Mouse (Mus musculus): ENCODE measurements around the gene Neurod4. TPM values are rescaled to one million over a fixed set of nuclear protein-coding genes. Genes with fewer than 3 reads are reported as not detected.
"Not testable (repeated sequence)": the region's sequence is repeated elsewhere in the genome, so short reads cannot be mapped to it uniquely, and the experiment has no call there.

The Neurod4 gene
- total RNA-seq (2017) = 0.68 TPM in 1 of 3 replicates, not detected in the others

GRCm38 (mm10) chr10:130280066-130280465, at the start of gene Neurod4:
Neurod4 (minus strand) TSS chr10:130280240.
- peak; percentile 47 for ATAC-seq (replicated peaks; ENCODE audit: insufficient number of reproducible peaks, low FRiP score, low TSS enrichment, poor library complexity, severe bottlenecking)

DNA sequence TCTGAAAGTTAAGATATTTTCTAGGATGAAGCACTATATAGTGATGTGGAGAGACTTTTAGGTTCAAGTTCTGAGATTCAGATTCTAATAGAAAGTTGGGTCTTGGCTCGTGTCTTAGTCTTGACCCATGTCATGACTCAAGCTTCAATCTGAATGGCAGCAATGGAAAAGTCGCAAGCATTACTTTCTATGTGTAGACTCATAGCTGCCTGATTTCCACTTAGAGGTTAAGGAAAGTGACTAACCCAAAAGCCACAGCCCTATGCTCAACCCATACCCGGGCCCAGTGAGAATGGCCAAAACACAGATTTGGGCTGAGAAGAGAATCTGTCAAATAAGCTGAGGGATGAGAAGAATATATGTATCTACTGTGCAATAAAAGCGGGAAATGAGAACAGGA, 44.2 kb upstream of the Neurod4 start:
- ATAC-seq (replicated peaks; ENCODE audit: insufficient number of reproducible peaks, low FRiP score, low TSS enrichment, poor library complexity, severe bottlenecking) = 0 out of 2 replicates have a peak, but pooled peaks have one; percentile 24

- ATAC-seq (replicated peaks; ENCODE audit: insufficient number of reproducible peaks, low FRiP score, low TSS enrichment, poor library complexity, severe bottlenecking) = peak; percentile 94
Measured at GRCm38 (mm10) chr10:130322637-130323036, 42.6 kb upstream of the Neurod4 start, which contains the start of gene Tespa1. Tespa1 (plus strand) TSS chr10:130322870.

GRCm38 (mm10) chr10:130322062-130322461, 42.0 kb upstream of the Neurod4 start:
- ATAC-seq (replicated peaks; ENCODE audit: insufficient number of reproducible peaks, low FRiP score, low TSS enrichment, poor library complexity, severe bottlenecking) = no peak

- ATAC-seq (replicated peaks; ENCODE audit: insufficient number of reproducible peaks, low FRiP score, low TSS enrichment, poor library complexity, severe bottlenecking) = no peak
Measured at GRCm38 (mm10) chr10:130320715-130321114, 40.7 kb upstream of the Neurod4 start.

DNA sequence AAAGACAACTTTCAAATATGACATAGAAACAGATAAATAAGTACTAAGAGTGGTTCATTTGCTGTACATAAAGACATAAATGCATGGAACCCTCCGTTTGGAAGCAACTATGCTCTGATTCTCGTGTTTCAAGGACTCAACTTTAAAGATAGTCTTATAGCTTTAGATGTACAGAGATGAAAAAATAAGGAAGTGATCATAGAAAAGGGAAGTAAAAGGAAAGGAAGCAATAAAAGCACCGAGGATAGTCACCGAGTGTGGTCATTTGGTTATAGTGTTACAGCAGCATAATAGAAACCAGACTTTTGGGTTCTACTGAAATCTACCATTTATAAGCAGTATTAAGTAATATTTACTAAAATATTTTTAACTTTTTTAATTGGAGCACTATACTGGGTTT, 38.7 kb upstream of the Neurod4 start:
- ATAC-seq (replicated peaks; ENCODE audit: insufficient number of reproducible peaks, low FRiP score, low TSS enrichment, poor library complexity, severe bottlenecking) = peak; percentile 88

- no peak for ATAC-seq (replicated peaks; ENCODE audit: insufficient number of reproducible peaks, low FRiP score, low TSS enrichment, poor library complexity, severe bottlenecking)
Measured at GRCm38 (mm10) chr10:130315846-130316245, 35.8 kb upstream of the Neurod4 start.

GRCm38 (mm10) chr10:130314110-130314829, 34.2 kb upstream of the Neurod4 start:
- peak; percentile 64 for ATAC-seq (replicated peaks; ENCODE audit: insufficient number of reproducible peaks, low FRiP score, low TSS enrichment, poor library complexity, severe bottlenecking)

DNA sequence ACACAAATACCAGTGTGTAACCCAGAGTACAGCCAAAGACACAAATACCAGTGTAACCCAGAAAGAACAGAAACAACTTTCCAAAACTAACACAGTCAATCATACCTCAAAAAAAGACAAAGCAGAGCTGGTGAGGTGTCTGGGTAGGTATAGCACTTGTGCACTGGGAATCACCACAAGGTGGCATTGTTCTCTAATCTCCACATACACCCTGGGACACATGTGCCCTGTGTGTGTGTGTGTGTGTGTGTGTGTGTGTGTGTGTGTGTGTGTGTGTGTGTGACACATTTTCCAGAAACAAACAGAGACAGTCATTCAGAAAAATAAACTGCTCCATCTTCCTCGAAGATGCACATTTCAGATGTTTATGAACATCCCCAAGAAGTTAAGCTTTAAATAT, 33.5 kb upstream of the Neurod4 start:
- ATAC-seq (replicated peaks; ENCODE audit: insufficient number of reproducible peaks, low FRiP score, low TSS enrichment, poor library complexity, severe bottlenecking) = peak; percentile 83

GRCm38 (mm10) chr10:130311534-130312227, 31.6 kb upstream of the Neurod4 start:
- ATAC-seq (replicated peaks; ENCODE audit: insufficient number of reproducible peaks, low FRiP score, low TSS enrichment, poor library complexity, severe bottlenecking) = no peak

DNA sequence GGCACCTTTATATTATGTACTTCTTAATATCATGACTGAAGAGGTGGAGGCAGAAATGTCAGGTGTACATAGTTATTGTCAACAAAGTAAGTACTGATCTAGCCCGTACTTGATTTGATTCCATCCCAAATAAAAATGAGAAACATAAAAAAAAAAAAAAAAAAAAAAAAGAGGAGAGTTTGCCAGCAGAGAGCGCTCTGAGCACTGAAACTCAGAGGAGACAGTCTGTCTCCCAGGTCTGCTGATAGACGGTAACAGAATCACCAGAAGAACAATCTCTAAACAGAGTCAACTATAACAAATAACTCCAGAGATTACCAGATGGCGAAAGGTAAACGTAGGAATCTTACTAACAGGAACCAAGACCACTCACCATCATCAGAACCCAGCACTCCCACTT, 24.1 kb upstream of the Neurod4 start:
- ATAC-seq (replicated peaks; ENCODE audit: insufficient number of reproducible peaks, low FRiP score, low TSS enrichment, poor library complexity, severe bottlenecking) = not testable (repeated sequence)

DNA sequence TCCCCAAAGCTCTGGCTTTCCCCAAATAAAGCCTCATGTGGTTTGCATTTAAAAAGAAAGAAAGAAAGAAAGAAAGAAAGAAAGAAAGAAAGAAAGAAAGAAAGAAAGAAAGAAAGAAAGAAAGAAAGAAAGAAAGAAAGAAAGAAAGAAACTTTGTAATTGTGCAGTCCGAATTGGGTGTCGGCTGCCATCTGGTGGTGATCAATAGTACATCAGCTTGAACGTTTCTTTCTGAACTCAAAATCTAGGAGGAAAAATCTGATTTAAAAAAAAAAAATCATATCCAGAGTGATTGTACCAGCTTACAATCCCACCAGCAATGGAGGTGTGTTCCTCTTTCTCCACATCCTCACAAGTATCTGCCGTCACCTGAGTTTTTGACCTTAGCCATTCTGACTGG, 18.7 kb upstream of the Neurod4 start:
- not testable (repeated sequence) for ATAC-seq (replicated peaks; ENCODE audit: insufficient number of reproducible peaks, low FRiP score, low TSS enrichment, poor library complexity, severe bottlenecking)

DNA sequence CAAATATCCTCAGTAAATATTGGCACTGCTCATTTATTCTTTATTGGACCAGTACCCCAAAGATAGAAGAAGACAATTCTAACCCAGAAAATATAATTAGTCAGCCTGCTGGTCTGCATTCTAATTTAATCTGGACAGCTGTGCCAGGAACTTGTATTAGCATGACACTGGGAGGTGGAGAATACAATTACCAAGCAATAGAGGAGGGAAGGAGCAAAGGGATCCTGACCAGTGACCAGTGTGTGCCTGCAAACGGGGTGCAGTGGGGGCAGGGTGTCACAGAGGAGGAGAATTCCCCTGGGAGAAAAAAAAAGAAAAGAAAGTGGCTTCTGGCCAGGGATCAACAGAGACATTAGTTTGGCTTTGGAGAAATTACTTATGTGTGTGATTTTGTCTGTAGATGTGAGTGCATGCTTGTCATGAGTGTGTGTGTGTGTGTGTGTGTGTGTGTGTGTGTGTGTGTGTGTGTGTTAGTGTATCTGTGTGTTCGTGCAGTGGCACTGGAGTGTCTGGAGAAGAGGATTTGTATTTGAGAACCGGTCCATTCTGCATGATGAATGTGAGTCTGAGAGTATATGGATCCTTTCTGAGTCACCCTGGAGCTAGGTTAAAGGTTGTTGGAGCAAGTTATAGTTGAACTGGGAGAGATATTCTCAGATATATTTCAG, 13.8 kb upstream of the Neurod4 start:
- no peak for ATAC-seq (replicated peaks; ENCODE audit: insufficient number of reproducible peaks, low FRiP score, low TSS enrichment, poor library complexity, severe bottlenecking)

DNA sequence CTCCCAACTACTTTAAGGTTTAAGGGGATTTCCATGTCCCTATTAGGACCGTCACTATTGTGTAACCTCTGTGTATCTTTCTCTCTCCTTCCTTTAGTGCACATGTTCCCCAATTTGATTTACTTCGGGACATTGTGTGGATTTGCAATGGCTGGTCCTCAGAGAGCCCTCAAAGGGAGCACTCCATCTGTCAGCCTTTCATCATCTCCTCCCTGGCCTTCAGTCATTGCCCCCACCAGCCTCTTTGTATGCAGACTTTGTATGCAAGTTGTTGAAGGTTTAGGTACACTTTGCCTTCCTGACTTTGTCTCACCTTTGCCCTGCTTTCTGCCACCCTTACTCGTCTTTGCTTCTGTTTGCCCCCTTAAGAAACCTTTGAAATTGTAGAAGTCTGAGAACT, 8.0 kb upstream of the Neurod4 start:
- no peak for ATAC-seq (replicated peaks; ENCODE audit: insufficient number of reproducible peaks, low FRiP score, low TSS enrichment, poor library complexity, severe bottlenecking)

DNA sequence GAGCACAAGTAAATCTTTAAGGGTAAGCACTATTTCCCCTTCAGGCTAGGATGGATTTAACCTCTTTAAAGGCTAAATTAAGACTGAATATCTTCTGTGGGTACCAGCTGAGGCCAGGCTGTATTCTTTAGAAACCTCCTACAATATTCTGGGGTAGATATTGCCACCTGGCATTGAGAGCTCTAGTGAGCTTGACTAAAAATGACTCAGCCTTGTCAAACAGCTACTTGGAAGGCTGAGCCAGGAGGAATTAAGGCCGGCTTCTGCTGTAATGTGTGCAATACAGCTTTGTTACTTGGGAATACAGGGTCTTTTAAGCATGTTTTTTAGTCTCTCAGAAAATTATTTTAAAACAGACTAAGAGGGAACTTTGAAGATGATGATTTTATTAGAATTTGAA, 7.2 kb upstream of the Neurod4 start:
- no peak for ATAC-seq (replicated peaks; ENCODE audit: insufficient number of reproducible peaks, low FRiP score, low TSS enrichment, poor library complexity, severe bottlenecking)

DNA sequence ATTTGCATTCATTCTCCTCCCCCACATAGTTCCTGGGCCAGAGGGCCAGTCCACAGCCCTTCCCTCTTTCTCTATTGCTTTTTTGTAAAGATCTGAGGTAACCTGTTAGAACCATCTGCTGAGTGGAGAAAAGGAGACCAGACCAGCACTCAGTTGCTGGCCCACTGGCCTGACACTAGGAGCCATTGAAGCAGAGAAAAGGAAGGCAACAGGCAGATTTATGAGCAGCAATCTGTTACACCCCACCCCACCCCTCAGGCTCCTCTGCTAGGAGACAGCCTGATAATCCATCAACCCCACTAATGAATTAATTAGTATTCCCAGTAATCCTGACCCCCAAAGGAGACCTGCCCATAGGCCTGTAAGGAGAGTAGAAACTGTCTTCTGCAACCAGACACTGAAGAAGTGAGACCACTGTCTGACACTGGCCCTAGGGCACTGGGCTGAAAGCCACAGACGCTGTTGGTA, 2.0 kb upstream of the Neurod4 start:
- ATAC-seq (replicated peaks; ENCODE audit: insufficient number of reproducible peaks, low FRiP score, low TSS enrichment, poor library complexity, severe bottlenecking) = no peak

DNA sequence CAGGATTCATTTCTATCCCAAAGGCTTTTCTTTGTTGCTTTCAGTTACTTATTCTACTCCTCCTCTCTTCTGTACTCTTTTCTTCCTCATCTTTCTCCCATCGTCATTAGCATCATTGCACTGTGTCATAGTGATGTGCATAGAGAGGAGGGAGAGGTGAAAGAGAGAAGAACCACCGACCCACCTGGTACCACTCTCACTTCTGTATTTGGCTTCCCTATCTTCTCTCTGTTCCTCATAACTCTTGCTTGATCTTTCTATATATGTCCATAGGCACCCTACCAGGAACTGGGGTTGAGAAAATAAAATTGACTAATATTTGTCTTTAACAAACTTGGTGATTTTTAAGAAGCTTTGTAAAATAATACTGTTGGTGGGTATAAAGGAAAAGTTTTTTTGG, 3.5 kb downstream of the Neurod4 start:
- 0 out of 2 replicates have a peak, but pooled peaks have one; percentile 31 for ATAC-seq (replicated peaks; ENCODE audit: insufficient number of reproducible peaks, low FRiP score, low TSS enrichment, poor library complexity, severe bottlenecking)

GRCm38 (mm10) chr10:130275759-130276158, 4.3 kb downstream of the Neurod4 start:
- ATAC-seq (replicated peaks; ENCODE audit: insufficient number of reproducible peaks, low FRiP score, low TSS enrichment, poor library complexity, severe bottlenecking) = no peak

DNA sequence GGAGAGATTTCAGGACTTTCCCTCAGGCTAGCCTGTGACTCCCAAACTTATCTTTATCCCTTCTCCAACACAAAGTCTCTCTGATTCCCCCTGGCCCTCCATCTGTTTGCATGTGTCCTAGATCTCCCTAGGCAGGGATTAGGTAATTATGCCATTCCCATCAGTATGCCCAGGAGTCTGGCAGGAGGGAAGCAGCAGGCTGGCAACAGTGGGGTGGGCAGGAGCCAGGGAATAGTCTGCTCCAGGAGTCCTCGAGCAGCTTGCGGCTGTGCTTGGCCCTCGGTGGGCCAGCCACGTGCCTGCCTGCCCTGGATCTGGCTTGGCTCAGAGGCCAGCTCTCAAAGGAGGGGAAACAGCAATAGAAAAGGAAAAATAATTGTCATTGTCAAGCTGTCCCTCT, 16.8 kb downstream of the Neurod4 start:
- ATAC-seq (replicated peaks; ENCODE audit: insufficient number of reproducible peaks, low FRiP score, low TSS enrichment, poor library complexity, severe bottlenecking) = no peak

Measured in monocyte, adult 5-6 weeks (primary cell).